Mouse (Mus musculus) erythroblast, embryonic 14.5 days (primary cell): ENCODE measurements around the gene Cdkn2aipnl. TPM values are rescaled to one million over a fixed set of nuclear protein-coding genes. Genes with fewer than 3 reads are reported as not detected.

Experiments used
- H3K27me3 ChIP-seq: 2 replicates; pipeline ENCODE4 v1.6.1; 2012; ENCODE audit warnings: inconsistent platforms; ENCODE audit not compliant: control insufficient read depth
- H3K36me3 ChIP-seq: 2 replicates; pipeline ENCODE4 v1.6.1; 2012; ENCODE audit warnings: mild to moderate bottlenecking, inconsistent platforms; ENCODE audit not compliant: control insufficient read depth
- H3K4me1 ChIP-seq: 2 replicates; pipeline ENCODE4 v1.6.1; 2012; ENCODE audit warnings: inconsistent platforms; ENCODE audit not compliant: control insufficient read depth
- H3K4me3 ChIP-seq: replicated peaks from 2 replicates; pipeline ENCODE3; 2012; ENCODE audit warnings: moderate library complexity, mild to moderate bottlenecking, inconsistent platforms
- H3K9me3 ChIP-seq: 2 replicates; pipeline ENCODE4 v1.6.1; 2012; ENCODE audit warnings: low read length, inconsistent platforms, mixed read lengths; ENCODE audit not compliant: control insufficient read depth
- GATA1 ChIP-seq: IDR thresholded peaks from 2 replicates; pipeline ENCODE4 v1.6.1; 2012; ENCODE audit warnings: low read length, inconsistent platforms, mixed read lengths
- TAL1 ChIP-seq: IDR thresholded peaks from 3 replicates; pipeline ENCODE4 v1.6.1; 2012; ENCODE audit warnings: low read length, inconsistent platforms, mixed read lengths
- polyA plus RNA-seq: library from polyadenylated mRNA; stranded (reverse); fragments of >175 nt; gene quantifications from 2 replicates; pipeline ENCODE4 v1.2.3, GENCODE M21; 2012

The Cdkn2aipnl gene
- polyA plus RNA-seq, 1 experiment = 2.1 TPM

DNA sequence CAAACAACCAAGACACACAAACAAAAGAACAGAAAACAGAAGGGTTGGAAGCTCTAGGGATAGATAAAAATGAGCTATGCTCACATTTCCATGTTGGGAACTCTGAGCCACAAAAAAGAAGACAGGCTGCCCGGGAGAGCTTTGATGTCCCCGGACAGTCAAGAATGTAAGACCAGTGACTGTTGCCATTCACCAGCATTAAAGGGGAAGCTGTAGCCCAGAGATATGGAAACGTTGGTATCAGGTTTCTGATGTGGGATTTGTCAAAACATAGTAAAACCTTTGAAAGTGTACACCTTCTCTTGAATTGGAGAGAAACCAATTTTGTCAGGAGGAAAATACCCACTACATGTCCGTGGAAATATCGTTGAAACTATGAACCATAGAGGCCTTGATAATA lies 8.0 kb upstream of the Cdkn2aipnl start:
- no peaks in the 10 kb centered on the region for H3K36me3 ChIP-seq
- no peak overlapping the region for H3K4me3 ChIP-seq
- H3K27me3 ChIP-seq = peaks cover 2% of the 10 kb centered on the region; the same call in 1 of the 2 replicates
- TF ChIP-seq GATA1 = no peak
- TF ChIP-seq TAL1 = no peak
- no peaks in the 10 kb centered on the region; the same call in 1 of the 2 replicates for H3K9me3 ChIP-seq
- H3K4me1 ChIP-seq = no peaks in the 10 kb centered on the region

- Histone ChIP-seq H3K9me3 (no peaks in the 10 kb centered on the region; the same call in 1 of the 2 replicates), H3K36me3 (no peaks in the 10 kb centered on the region), H3K4me1 (no peaks in the 10 kb centered on the region), H3K4me3 (no peak overlapping the region), H3K27me3 (peaks cover 2% of the 10 kb centered on the region; the same call in 1 of the 2 replicates)
- TF ChIP-seq GATA1 (no peak), TAL1 (no peak)
Measured at GRCm38 (mm10) chr11:51960061-51960460, 7.4 kb upstream of the Cdkn2aipnl start.

DNA sequence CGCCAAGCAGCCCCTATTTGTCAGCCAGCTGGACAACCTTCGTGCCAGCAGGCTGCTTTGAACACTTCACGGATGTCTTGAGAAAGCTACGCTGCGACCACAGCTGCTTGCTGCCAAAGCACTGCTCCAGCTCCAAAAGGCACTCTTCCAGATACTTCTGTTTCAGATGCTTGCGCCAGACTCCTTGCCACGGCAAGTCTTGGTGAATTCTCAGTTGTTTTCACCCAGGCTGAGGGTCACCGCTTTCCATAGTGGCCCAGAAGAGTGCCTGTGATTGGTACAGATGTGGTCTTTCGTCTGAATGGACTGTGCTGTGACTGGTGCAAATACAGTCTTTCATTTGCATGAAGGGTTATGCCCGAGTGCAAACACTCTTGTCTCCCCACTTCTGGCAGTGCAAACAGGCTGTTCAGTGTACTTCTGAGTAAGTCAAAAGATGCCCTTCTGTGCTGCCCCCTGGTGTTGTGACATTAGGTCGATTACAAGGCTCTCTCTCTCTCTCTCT lies 6.4 kb upstream of the Cdkn2aipnl start:
- Histone ChIP-seq H3K4me1 (no peaks in the 10 kb centered on the region), H3K27me3 (peaks cover 2% of the 10 kb centered on the region; the same call in 1 of the 2 replicates), H3K4me3 (no peak overlapping the region), H3K36me3 (no peaks in the 10 kb centered on the region), H3K9me3 (no peaks in the 10 kb centered on the region; the same call in 1 of the 2 replicates)
- TF ChIP-seq GATA1 (no peak), TAL1 (no peak)

- no peak overlapping the region for H3K4me3 ChIP-seq
- no peaks in the 10 kb centered on the region for H3K4me1 ChIP-seq
- no peaks in the 10 kb centered on the region for H3K27me3 ChIP-seq
- no peak for TF ChIP-seq TAL1
- no peak for TF ChIP-seq GATA1
- H3K36me3 ChIP-seq = no peaks in the 10 kb centered on the region
- H3K9me3 ChIP-seq = no peaks in the 10 kb centered on the region; the same call in 1 of the 2 replicates
Measured at GRCm38 (mm10) chr11:51961761-51962160, 5.7 kb upstream of the Cdkn2aipnl start.

DNA sequence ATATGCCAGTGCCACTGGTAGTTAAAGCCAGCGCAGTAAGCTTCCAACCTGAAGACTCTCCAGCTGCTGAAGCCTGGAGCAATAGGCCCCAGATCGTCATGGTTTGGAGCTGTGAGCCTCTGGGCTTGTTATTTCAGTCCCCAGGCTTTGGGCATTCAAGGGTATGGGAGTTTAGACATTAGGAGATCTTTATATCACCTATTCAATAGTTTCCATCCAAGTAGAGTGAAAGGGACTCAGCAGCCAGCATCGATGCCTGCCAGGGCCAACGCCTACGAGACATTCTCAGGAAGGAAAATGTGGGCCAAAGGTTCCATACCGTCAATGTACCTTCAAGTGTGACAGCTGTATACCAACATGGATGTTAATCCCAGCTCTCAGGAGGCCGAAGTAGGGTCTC lies 5.2 kb upstream of the Cdkn2aipnl start:
- Histone ChIP-seq H3K27me3 (no peaks in the 10 kb centered on the region), H3K4me1 (peaks cover 3% of the 10 kb centered on the region), H3K36me3 (no peaks in the 10 kb centered on the region), H3K9me3 (no peaks in the 10 kb centered on the region; the same call in 1 of the 2 replicates), H3K4me3 (no peak overlapping the region)
- TF ChIP-seq GATA1 (no peak), TAL1 (no peak)

GRCm38 (mm10) chr11:51966651-51967050 lies 810 bp upstream of the Cdkn2aipnl start:
- no peaks in the 10 kb centered on the region for H3K9me3 ChIP-seq
- TF ChIP-seq GATA1 = no peak
- TF ChIP-seq TAL1 = no peak
- H3K4me1 ChIP-seq = peaks cover 19% of the 10 kb centered on the region
- H3K4me3 ChIP-seq = no peak overlapping the region
- no peaks in the 10 kb centered on the region for H3K27me3 ChIP-seq
- peaks cover 26% of the 10 kb centered on the region for H3K36me3 ChIP-seq

GRCm38 (mm10) chr11:51968896-51969295 lies 1.4 kb downstream of the Cdkn2aipnl start:
- peaks cover 49% of the 10 kb centered on the region for H3K36me3 ChIP-seq
- H3K9me3 ChIP-seq = no peaks in the 10 kb centered on the region
- TF ChIP-seq TAL1 (no peak), GATA1 (no peak)
- peaks cover 19% of the 10 kb centered on the region for H3K4me1 ChIP-seq
- H3K27me3 ChIP-seq = no peaks in the 10 kb centered on the region
- H3K4me3 ChIP-seq = peak overlapping the region; percentile 45

- Histone ChIP-seq H3K36me3 (peaks cover 55% of the 10 kb centered on the region), H3K27me3 (no peaks in the 10 kb centered on the region)
Measured at GRCm38 (mm10) chr11:51969511-51969910, 2.0 kb downstream of the Cdkn2aipnl start.

GRCm38 (mm10) chr11:51971644-51972043 lies 4.2 kb downstream of the Cdkn2aipnl start:
- Histone ChIP-seq H3K36me3 (peaks cover 73% of the 10 kb centered on the region), H3K27me3 (no peaks in the 10 kb centered on the region), H3K4me3 (no peak overlapping the region), H3K9me3 (no peaks in the 10 kb centered on the region), H3K4me1 (peaks cover 19% of the 10 kb centered on the region)
- TF ChIP-seq TAL1 = no peak
- TF ChIP-seq GATA1 = no peak

More at GRCm38 (mm10) chr11:51969511-51969910, 2.0 kb downstream of the Cdkn2aipnl start:
- Histone ChIP-seq H3K4me3 (no peak overlapping the region), H3K4me1 (peaks cover 19% of the 10 kb centered on the region), H3K9me3 (no peaks in the 10 kb centered on the region)
- TF ChIP-seq GATA1 (no peak), TAL1 (no peak)
